Mouse (Mus musculus) heart, embryonic 14.5 days (tissue): ENCODE results near the gene Ndel1. TPM values are rescaled to one million over a fixed set of nuclear protein-coding genes. Genes with fewer than 3 reads are reported as not detected.

Source experiments
- ATAC-seq: fragments of 200-750 bp; cut with Nextera tagmentation; 2 replicates; pipeline ENCODE4 v1.8.0; 2017; ENCODE audit warnings: low read depth, moderate TSS enrichment; ENCODE audit not compliant: insufficient number of reproducible peaks, insufficient read depth, low FRiP score
- H3K27ac ChIP-seq, 2 experiments: fragments of 200-500 bp in 1 of 2; fragments of 300-500 bp in 1 of 2; sonication (generic) in 1 of 2; replicated peaks in 1 of 2; 2 replicates each; pipeline ENCODE4 v1.5.1; 2012 to 2014; ENCODE audit warnings: low read depth in 2 of 2, low read length in 2 of 2, control low read depth in 1 of 2, mild to moderate bottlenecking in 1 of 2, mixed read lengths in 1 of 2; ENCODE audit not compliant: control insufficient read depth in 1 of 2, insufficient read depth in 1 of 2
- H3K27me3 ChIP-seq: fragments of 300-500 bp; sonication (generic); 2 replicates; pipeline ENCODE4 v1.6.1; 2014; ENCODE audit warnings: mild to moderate bottlenecking, low read length, control low read depth; ENCODE audit not compliant: control insufficient read depth, insufficient read depth
- H3K36me3 ChIP-seq: fragments of 300-500 bp; sonication (generic); 2 replicates; pipeline ENCODE4 v1.6.1; 2014; ENCODE audit warnings: mild to moderate bottlenecking, control low read depth, low read length, mixed read lengths; ENCODE audit not compliant: control insufficient read depth, insufficient read depth
- H3K4me1 ChIP-seq, 2 experiments: fragments of 200-500 bp in 1 of 2; fragments of 300-500 bp in 1 of 2; sonication (generic) in 1 of 2; 2 replicates each; pipeline ENCODE4 v1.6.1; 2012 to 2014; ENCODE audit warnings: low read length in 2 of 2, control low read depth in 1 of 2, mixed read lengths in 1 of 2; ENCODE audit not compliant: control insufficient read depth in 2 of 2, insufficient read depth in 2 of 2
- H3K4me2 ChIP-seq: fragments of 300-500 bp; sonication (generic); 2 replicates; pipeline ENCODE4 v1.6.1; 2014; ENCODE audit warnings: mild to moderate bottlenecking, low read length
- H3K4me3 ChIP-seq, 2 experiments: fragments of 200-500 bp in 1 of 2; fragments of 300-500 bp in 1 of 2; sonication (generic) in 1 of 2; 2 replicates each; pipeline ENCODE4 v1.5.1; 2012 to 2014; ENCODE audit warnings: low read length in 2 of 2, mild to moderate bottlenecking in 2 of 2, control low read depth in 1 of 2, low read depth in 1 of 2, moderate library complexity in 1 of 2; ENCODE audit not compliant: control insufficient read depth in 1 of 2, insufficient read depth in 1 of 2
- H3K9ac ChIP-seq: fragments of 300-500 bp; sonication (generic); 2 replicates; pipeline ENCODE4 v1.6.1; 2014; ENCODE audit warnings: mild to moderate bottlenecking, low read length
- H3K9me3 ChIP-seq: fragments of 300-500 bp; sonication (generic); 2 replicates; pipeline ENCODE4 v1.6.1; 2016; ENCODE audit warnings: low read length, control low read depth; ENCODE audit not compliant: control insufficient read depth
- WGBS: fragments of 180-500 bp; shearing (Covaris S2); extraction: QIAGEN DNeasy Blood & Tissue Kit; methylation state at CpG from one replicate; pipeline ENCODE4 v1.1.7; 2014; 5-methylcytosine and 5-hydroxymethylcytosine counted together
- polyA plus RNA-seq: library from polyadenylated mRNA; unstranded; fragments of >200 nt; fragmentation: Nextera tagmentation; extraction: Ambion mirVana; gene quantifications from 2 replicates; pipeline ENCODE4 v1.2.1, GENCODE M21; 2014

The Ndel1 gene
- 61.8 and 63.2 TPM in 2 replicates for polyA plus RNA-seq

- peak; percentile 24; the same call in 1 of the 2 replicates for ATAC-seq
- Histone ChIP-seq H3K27me3 (no peaks in the 10 kb centered on the region), H3K9ac (no peak within 1 kb of the TSS), H3K4me2 (no peak within 1 kb of the TSS), H3K4me3 (no peak within 1 kb of the TSS), H3K9me3 (no peaks in the 10 kb centered on the region), H3K27ac (no peak within 1 kb of the TSS; a peak in 1 of 4 replicates), H3K36me3 (no peaks in the 10 kb centered on the region), H3K4me1 (peaks cover 4 to 9% of the 10 kb centered on the region in 2 experiments; a peak in 3 of 4 replicates)
- 46% methylated on average over 6 of the region's 6 CpGs for WGBS
These were observed at the start of gene Ndel1 for GRCm38 (mm10) chr11:68871748-68872147. TSS of gene Ndel1 (minus strand) at chr11:68871858.

GRCm38 (mm10) chr11:68914566-68914965 is 42.9 kb upstream of the Ndel1 start:
- 79% methylated on average over 4 of the region's 4 CpGs for WGBS
- Histone ChIP-seq H3K36me3 (no peaks in the 10 kb centered on the region), H3K9ac (no peak overlapping the region)

DNA sequence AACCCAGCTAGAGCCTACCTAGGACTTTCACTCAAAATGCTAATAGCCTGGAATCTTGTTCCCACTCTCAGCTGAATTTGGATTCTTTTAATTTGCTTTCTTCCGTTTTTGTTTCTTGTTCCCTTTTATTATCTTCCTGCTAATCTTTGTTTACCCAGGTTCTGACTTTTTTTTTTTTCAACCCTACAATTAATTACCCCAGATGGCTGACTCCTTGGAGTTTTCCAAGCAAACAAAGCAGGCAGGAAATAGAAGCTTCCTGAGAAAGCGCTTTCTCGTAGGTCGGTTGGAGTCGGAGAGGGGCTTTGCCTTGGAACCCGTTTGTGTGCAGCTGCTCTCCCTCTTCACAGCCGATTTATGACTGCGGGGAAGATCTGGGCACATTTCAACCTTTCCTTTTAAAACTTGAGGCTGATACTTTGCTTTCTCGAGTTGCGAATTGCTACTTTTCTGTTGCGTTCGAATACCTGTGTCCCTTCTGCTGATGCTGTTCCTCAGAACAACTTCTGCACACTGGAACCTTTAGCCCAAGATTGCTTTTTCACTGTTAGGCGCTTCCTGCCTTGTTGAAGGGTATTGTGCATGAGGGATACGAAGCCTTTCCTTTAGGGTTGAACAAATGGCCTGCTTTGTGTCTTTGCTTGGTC is 40.0 kb upstream of the Ndel1 start:
- Histone ChIP-seq H3K27me3 (no peaks in the 10 kb centered on the region), H3K9me3 (no peaks in the 10 kb centered on the region), H3K9ac (no peak overlapping the region), H3K27ac (peak overlapping the region; percentile 76 to 90), H3K4me1 (peaks cover 0 to 4% of the 10 kb centered on the region in 2 experiments; a peak in 1 of 4 replicates), H3K4me3 (no peak overlapping the region), H3K36me3 (peaks cover 6% of the 10 kb centered on the region; the same call in 1 of the 2 replicates), H3K4me2 (0 out of 2 replicates have a peak overlapping the region, but pooled peaks have one; percentile 6)
- ATAC-seq = no peak
- 58% methylated on average over 14 of the region's 14 CpGs for WGBS

More at GRCm38 (mm10) chr11:68914566-68914965, 42.9 kb upstream of the Ndel1 start:
- Histone ChIP-seq H3K27ac (no peak overlapping the region), H3K4me3 (no peak overlapping the region), H3K4me1 (no peaks in the 10 kb centered on the region), H3K4me2 (no peak overlapping the region), H3K9me3 (no peaks in the 10 kb centered on the region), H3K27me3 (no peaks in the 10 kb centered on the region)
- ATAC-seq = no peak

DNA sequence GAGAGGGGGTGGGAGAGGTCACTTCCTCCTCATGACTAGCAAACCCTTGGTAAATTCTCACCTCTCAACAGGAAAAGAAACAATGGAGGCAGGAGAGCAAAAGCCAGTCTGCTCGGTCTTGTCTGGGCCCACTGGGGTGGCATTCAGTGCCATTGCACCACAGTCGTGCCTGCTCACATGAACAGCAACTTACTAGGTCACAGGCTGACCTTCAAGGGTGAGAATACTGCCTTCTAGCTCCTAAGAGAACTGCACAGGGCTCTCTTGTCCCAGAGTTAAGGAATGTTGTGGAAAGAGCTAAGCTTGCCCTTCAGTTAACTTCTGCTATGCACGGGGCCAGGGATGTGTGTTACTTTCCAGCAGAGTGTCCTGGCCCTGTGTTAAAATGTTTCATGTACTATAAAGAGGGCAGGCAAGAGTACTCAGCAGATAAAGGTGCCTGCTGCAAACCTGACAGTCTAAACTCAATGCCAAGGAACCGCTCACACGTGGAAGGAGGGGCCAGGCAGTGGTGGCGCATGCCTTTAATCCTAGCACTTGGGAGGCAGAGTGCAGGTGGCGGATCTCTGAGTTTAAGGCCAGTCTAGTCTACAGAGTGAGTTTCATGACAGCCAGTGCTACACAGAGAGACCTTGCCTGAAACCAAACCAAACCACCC is 37.3 kb upstream of the Ndel1 start:
- Histone ChIP-seq H3K9me3 (no peaks in the 10 kb centered on the region), H3K4me3 (no peak overlapping the region), H3K4me1 (peaks cover 0 to 4% of the 10 kb centered on the region in 2 experiments; a peak in 1 of 4 replicates), H3K4me2 (no peak overlapping the region), H3K27me3 (no peaks in the 10 kb centered on the region), H3K9ac (peak overlapping the region; percentile 51; the same call in 1 of the 2 replicates), H3K36me3 (peaks cover 33% of the 10 kb centered on the region), H3K27ac (peak overlapping the region in 1 of 2 experiments; percentile 66; a peak in 2 of 4 replicates)
- no peak for ATAC-seq
- WGBS = 39% methylated on average over 7 of the region's 7 CpGs

- no peaks in the 10 kb centered on the region for H3K9me3 ChIP-seq
- peaks cover 4 to 7% of the 10 kb centered on the region in 2 experiments; a peak in 2 of 4 replicates for H3K4me1 ChIP-seq
- peaks cover 49% of the 10 kb centered on the region for H3K36me3 ChIP-seq
- no peak overlapping the region for H3K4me3 ChIP-seq
- no peak for ATAC-seq
- H3K9ac ChIP-seq = no peak overlapping the region
- WGBS = 72% methylated on average over 3 of the region's 3 CpGs
- H3K27me3 ChIP-seq = no peaks in the 10 kb centered on the region
- no peak overlapping the region for H3K27ac ChIP-seq
- H3K4me2 ChIP-seq = no peak overlapping the region
These were observed 35.6 kb upstream of the Ndel1 start for GRCm38 (mm10) chr11:68907251-68907650.

DNA sequence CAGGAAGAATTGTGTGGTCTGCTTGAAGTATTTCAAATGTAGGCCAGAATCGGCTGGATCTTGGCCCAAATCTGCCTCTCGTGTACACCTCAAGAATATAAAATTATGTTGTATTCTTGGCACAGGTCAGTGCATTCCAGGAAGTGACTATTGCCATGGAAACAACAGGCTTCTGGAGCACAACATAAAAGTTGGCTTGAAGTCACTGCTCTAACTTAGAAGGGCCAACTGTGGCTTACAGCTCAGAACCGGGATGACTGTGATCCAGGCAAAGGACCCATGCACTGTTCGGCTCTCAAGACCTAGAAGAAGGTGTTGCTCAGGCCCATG is 34.8 kb upstream of the Ndel1 start:
- no peak overlapping the region for H3K4me3 ChIP-seq
- H3K4me2 ChIP-seq = no peak overlapping the region
- WGBS = 75% methylated on average over 4 of the region's 4 CpGs
- H3K9ac ChIP-seq = no peak overlapping the region
- peaks cover 4 to 7% of the 10 kb centered on the region in 2 experiments; a peak in 2 of 4 replicates for H3K4me1 ChIP-seq
- H3K9me3 ChIP-seq = no peaks in the 10 kb centered on the region
- no peak overlapping the region for H3K27ac ChIP-seq
- no peak for ATAC-seq
- no peaks in the 10 kb centered on the region for H3K27me3 ChIP-seq
- peaks cover 49% of the 10 kb centered on the region for H3K36me3 ChIP-seq

- Histone ChIP-seq H3K9me3 (no peaks in the 10 kb centered on the region), H3K36me3 (peaks cover 49% of the 10 kb centered on the region), H3K4me3 (no peak overlapping the region), H3K4me1 (peaks cover 4 to 7% of the 10 kb centered on the region in 2 experiments; a peak in 2 of 4 replicates), H3K4me2 (no peak overlapping the region), H3K27me3 (no peaks in the 10 kb centered on the region), H3K9ac (no peak overlapping the region), H3K27ac (no peak overlapping the region)
- no peak for ATAC-seq
- 85% methylated on average over 9 of the region's 9 CpGs for whole genome bisulfite sequencing
These were observed 34.2 kb upstream of the Ndel1 start for GRCm38 (mm10) chr11:68905665-68906460.
